Mouse (Mus musculus): ENCODE data around the gene Etfbkmt.
"Not testable (repeated sequence)": the region's sequence is repeated elsewhere in the genome, so short reads cannot be mapped to it uniquely, and the experiment has no call there.

Etfbkmt gene

DNA sequence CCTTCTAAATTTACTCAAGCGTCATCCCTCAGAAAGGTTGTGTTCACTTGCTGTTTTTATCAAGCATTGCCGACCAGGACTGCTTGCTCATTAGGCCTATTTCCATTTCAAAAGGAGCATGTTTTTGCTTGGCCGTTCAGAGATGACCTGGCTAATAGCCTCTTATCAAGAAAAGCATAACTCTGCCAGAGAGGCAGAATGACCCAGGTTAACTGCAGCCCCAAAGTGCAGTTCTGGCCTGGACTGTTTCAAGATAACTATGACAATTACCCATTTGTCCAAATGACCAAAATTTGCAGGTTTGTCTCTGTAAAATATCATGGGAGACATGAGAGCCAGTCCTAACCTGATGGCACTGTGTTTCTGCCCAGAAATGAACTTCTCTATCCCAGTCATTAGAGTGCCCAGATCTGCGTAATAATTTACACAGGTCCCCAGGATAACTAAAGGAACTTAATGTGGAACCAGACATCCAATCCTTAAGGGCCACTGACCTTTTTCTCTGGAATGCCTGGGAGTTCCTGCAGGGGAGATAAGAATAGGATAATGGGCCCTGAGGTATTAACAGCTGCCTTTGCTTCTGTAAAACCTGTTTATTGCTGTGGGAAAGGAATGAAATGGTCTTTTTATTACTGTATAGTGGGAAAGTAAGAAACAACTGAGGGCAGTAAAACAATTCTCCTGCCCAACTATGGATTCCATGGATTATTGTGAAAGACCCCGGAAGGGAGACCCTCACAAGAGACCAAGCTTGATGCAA is 5.1 kb upstream of the Etfbkmt start:
- no peak for DNase-seq

DNA sequence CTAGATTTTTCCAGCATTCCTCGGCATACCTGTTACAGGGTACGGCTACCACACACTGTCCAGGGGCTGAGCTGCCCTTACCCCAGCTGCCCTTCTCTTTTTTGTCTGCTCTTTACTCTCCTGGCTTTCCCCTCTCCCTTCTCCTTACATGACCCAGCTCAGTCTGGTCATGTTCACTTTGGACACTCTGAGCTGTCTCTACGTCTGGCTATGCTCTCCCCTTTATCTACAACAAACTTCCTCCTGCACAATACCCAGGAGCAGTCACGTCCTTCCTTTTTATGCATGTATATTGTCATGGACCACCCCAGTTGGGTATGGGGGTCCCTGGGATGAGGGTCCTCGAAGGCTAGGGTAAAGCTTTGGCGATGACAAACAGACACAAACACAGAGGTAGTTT is 4.0 kb upstream of the Etfbkmt start:
- no peak for DNase-seq

DNA sequence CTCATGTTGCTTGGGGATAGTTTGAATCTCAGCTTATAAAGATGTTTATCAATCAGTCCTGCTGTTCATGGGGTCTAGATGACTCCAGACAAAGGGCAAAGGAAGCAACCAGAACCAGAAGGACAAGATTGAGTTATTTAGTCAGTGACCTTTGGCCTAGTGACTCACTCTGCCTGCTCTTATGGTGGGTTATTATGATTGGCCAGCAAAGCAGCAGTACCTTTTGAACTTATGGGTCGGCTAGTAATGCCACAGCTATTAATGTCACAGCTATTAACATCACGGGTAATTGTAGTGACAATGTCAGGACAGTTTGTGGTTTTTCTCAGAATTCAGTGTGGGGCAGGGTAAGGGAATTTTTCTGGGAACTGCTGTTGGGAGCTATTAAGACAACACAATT is 1.7 kb upstream of the Etfbkmt start:
- DNase-seq: no peak

DNA sequence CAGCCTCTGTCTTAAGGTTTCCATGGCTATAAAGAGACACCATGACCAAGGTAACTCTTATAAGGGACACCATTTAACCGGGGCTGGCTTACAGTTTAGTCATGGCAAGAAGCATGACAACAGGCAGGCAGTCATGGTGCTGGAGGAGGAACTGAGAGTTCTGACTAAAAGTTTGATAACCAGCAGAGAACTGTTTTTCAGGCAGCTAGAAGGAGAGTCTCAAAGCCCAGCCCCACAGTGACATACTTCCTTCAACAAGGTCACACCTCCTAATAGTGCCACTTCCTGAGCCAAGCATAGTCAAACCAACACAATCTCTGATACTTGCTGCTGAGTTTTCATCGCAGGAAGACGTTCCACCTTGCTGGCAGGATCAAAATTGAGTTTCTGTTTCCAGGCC is 638 bp upstream of the Etfbkmt start:
- no peak for DNase-seq

DNA sequence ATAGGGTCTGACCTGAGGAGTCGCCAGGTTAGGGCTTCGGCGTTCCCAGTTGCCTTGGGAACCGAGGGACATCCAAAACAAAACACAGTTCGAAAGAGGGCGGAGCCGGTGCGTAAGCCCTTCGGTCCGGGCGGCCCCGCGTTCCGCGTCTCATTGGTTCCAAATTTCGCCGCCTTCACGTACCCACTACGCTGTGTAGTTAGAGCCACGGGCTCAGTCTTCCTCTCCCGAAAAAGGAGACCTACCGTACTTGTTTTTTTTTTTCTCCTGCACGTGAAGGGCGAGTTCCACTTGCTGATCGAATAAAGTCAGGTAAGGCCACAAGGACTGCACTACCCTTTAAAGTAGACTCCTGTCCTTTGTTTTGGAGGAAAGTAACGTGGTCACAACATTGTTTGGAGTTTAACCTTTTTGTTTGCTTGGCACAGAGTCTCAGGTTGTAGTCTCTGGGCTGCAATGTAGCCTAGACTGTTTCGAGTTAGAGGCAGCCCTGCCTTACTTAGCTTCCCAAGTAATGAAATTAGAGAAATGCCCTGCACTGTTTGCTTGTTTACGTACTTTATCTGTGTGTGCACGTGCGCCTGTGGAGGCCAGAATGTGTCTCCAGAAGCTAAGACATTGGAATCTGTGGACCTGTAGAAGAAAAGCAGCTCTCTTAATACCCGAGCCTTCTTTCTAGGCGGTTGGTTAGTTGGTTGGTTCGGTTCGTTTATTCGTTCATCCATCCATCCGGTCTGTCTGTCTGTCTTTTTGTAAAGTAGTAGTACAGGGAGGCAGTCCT is 1.9 kb downstream of the Etfbkmt start:
- peak; percentile 46 for DNase-seq

DNA sequence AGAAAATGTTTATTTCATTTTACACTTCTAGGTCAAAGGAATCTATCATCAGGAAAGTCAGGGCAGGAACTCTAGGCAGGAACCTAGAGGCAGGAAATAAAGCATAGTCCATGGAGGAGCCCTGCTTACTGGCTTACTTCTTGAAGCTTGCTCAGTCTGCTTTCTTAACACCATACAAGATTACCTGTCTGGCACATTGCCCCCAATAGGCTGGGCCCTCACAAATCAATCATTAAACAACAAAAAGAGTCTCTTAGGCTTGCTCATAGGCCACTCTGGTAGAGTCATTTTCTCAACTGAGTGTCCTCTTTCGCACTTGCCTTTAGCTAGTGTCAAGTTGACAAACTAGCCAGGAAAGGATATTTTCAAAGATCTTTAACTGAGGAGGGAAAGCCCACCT is 5.5 kb downstream of the Etfbkmt start:
- DNase-seq: no peak

DNA sequence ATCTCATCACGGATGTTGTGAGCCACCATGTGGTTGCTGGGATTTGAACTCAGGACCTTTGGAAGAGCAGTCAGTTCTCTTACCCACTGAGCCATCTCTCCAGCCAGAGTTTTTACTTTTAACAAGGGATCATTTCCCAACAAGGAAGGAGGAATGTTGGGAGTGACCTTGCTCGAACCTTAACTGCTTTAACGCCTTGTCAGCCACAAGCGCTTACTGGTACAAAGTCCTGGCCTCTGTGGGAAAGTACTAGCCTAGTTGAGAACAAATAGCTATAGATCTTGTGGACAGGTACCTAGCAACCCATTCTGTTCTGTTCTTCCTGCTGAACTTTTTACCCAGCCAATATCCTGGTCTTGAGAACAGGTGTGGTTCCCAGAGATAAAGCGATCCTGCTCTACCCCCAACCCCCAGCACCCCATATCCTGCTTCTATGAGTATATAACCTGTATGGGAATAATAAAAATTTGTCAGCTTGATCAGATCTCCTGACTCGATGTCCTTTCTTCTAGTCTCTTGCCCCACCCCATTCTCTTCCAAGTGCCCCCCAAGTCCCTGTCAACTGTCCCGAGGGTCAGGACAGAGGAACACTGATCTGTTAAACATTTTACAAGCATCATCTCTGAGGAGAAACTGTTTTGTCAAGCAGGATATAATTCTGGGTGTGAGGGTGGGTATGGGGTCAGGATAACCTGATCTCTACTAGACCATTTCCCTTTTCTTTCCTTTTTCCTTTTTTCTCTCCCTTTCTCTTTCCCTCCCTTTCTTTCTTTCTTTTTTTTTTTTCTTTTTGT is 9.0 kb downstream of the Etfbkmt start:
- DNase-seq: no peak

DNA sequence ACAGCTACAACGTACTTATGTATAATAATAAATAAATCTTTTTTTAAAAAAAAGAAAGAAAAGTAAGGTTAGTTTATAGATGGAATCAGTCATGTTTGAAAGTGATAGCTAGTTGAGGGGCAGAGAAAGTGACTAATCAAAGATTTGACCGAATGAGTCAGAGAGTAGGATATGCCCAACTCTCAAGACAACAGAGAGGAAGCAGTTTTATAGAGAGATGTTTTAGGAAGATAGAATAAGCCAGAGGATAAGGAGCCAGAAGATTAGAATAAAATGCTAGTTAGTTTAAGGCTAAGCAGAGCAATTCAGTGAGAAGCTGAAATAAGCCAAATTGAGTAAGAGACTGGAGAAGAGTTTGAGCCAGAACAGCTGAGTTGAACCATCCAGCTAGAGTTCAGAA is 12.5 kb downstream of the Etfbkmt start:
- no peak for DNase-seq

DNA sequence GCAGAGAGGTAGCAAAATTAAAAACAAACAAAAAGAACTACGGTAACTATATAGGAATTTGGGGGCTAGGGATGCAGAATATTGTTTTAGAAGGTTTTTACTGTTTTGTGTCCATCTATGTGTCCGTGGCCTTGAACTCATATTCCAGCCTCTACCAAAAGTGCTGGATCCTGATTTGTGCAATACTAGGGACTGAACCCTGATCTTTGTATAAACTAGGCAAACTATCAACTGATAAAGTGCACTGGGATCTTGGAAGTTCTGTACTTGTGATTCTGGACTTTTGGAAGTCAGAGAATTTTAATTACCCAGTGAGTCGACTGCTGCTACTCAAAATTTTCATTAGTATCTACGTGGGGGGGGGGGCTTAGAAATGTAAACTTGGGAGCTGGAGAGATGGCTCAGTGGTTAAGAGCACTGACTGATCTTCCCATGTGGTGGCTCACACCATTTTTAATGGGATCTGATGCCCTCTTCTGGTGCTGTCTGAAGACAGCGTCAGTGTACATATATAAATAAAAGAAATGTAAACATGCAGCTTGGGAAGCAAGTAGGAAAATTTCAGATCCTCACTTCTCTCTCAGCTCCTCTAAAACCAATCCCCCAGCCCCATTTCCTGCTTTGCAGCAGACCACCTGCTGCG is 13.9 kb downstream of the Etfbkmt start:
- no peak for DNase-seq

DNA sequence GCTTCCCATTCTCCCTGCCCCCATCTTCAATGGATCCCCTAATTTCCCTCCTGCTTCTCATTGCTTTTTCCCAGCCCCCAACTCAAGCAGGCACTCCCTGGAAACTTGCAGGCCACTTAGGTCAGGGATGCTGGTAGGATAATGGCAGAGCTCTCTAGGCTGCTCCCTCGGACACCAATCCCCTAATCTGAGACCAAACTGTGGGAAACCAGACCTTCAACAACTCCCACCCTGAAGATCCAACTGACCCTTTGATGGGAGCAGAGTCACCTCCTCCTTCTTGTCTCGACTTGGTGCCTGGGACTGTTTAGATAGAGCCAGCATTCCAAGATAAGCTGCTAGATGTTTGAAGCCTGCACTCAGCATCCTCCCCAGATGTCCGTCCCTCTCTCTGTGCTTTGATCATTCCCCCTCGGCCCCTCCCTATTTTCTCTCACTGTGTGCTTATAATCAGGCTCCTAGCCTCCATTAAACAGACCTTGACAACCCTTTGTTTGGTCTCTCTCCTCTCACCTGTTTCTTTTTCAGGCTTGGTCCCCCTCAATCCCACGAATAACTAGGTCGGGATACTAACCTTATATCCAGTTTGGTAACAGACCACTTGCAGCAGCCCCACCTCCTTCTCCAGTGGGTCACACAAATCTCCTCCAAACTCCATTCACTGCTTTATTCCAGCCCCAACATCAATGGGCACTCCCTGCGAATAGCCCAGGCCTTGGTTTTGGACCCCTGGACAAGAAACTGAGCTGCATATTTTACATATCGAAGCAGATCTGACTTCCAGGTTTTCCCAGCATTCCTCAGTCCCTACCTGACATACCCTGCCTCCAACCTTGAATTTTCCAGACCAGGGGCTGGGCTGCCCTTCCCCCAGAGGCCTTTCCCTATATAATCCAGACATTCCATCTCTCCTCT is 14.7 kb downstream of the Etfbkmt start:
- no peak for DNase-seq

DNA sequence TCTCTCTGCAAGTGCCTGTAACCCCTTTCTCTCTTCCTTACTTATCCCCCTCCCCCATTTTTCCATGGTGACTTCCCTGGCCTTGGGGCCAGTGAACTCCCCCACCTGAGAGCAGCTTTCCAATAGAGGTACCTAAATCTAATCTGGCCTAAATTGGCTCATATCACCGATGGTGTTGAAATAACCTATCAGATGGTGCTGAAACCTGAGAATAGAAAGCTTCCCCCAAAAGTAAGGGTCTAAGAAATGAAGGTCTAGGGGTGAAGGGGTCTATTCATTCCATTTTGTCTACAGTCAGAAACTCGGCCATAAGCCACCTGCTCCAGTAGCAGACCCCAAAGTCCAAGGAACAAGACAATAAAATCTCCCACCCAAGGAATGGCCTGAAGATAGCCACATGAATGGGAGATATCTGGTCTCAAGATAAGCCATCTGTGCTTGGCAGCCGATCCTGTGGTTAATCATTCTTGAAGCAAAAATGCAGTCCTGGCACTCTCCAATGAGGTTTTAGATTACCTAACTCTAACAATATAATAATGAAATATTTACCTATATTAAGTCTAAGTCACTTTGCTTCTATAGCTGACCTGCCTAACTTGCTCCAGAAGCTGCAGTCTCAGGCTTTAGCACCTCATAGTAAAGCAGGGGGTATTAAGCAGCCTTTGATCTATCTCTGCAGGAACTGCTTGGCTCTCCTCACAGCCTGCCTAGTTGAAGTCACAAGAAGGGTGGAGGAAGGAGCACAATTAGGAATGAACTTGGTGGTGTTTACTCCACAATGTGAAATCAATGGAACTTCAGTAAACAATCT is 15.6 kb downstream of the Etfbkmt start:
- DNase-seq: no peak

DNA sequence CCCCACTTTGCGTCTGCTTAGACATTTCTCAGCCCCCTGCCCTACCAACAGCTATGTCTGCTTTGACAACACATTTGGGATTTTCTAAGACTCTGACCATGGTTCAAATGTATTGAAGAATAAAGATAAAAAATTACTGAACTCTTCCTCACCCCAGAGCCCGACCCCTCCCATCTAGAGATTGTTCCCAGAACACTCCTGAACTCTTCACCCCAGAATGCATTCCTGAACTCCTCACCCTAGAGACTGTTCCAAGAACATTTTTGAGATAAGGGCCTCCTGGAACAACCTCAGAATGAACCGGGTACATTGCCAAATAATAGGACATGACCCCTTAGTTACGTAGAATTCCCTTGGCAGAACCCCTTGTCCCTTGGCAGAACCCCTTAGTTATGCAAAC is 27.4 kb downstream of the Etfbkmt start:
- DNase-seq: not testable (repeated sequence)

DNA sequence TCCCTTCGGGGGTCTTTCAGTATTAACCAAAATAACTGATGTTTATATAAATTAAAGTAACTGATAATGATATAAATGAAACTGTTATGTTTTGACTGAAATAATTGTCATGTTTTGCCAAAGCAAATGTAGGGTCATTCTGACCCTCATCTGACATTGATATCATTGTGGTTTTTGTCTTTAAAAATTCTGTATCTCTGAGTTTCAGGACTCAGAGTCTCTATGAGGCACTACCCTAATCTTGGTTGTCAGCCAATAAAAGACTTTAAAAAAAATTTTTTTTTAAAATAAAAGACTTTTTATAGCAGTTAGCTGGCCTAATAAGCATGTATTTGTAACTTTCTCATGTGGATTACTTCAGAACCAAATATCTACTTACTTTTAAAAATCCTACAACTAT is 28.0 kb downstream of the Etfbkmt start:
- no peak for DNase-seq

DNA sequence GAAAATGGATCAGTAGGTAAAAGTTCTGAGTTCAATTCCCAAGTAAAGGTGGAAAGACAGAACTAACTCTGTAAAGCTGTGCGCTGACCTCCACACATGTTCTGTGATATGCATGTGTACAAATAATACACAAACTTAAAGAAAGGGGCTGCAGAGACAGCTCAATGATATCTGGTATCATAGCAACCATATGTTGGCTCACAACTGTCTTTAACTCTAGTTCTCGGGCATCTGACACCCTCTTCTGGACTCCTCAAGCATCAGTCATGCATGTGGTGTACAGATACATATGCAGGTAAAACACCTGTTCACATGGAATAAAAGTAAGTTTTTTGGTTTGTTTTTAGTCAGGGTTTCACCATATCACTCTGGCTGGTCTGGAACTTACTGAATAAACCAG is 28.8 kb downstream of the Etfbkmt start:
- DNase-seq: no peak

DNA sequence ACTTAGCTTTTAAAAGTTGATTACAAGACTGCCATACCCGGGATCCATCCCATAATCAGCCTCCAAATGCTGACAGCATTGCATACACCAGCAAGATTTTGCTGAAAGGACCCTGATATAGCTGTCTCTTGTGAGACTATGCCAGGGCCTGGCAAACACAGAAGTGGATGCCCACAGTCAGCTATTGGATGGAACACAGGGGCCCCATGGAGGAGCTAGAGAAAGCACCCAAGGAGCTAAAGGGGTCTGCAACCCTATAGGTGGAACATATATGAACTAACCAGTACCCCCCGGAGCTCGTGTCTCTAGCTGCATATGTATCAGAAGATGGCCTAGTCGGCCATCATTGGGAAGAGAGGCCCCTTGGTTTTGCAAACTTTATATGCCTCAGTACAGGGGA is 30.3 kb downstream of the Etfbkmt start:
- DNase-seq: not testable (repeated sequence)

DNA sequence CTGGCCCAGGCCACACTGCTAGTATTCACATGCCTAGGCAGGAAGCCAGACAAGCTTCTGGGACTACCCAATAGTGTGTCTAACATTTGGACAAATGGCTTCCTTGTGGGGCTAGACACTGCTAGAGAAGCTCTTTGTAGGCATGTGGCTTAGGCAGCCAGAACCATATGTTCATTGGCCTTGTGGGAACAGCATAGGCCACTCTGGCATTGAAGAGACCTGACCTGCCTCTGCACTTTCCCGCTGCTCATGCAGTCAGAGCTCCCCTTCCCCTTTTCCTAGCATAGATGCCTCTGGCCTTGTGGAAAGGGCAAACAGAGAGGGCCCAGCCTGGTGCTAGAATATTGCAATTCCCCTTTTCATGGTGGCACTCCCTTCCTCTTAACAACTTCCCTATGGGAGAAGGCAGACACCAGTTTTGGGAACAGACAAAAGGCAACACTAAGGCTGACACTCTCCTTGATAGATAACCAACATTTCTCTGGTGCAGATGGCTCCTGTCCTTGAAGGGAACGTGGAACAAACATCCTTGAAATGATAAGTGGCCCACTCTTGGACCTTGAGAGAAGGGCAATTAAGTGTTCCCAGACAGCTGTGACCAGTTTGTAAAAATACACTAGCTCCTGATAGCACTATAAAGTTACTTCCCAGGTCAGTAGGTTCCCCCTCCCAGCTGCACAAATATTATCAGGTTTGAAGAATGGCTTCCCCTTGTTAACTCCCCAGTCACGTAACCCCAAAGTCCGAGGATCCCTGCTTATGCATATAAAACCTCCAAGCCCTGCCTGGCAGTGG is 34.4 kb downstream of the Etfbkmt start:
- no peak for DNase-seq

DNA sequence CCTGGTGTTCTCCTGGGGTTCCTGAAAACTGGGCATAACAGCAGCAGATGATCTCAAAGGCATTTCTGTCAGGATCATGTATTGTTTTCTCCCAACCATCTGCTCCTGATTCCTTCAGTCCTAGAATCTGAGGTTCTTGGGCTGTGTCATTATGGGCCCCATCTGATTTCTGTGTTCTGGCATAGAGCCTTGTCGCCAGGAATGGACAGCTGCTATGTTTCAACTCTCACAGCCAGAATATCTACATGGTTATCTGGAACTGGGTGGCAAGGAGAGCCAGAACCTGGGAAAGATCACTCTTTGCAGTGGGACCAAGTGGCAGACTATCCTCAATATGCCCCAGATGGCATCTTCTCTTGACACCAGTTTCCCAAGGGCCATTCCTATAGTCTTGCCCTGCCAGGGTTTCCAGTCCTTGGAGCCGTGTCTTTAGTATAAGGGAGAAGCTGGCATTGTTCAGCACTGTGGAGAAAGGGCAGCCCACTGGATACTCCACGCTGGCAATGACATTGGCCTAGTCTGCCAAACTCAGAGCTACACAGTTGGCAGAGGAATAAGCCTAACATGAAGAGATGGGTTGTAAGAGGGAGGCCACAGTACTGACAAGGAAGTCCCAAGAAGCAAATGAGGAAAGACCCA is 35.4 kb downstream of the Etfbkmt start:
- peak; percentile 16 for DNase-seq

DNA sequence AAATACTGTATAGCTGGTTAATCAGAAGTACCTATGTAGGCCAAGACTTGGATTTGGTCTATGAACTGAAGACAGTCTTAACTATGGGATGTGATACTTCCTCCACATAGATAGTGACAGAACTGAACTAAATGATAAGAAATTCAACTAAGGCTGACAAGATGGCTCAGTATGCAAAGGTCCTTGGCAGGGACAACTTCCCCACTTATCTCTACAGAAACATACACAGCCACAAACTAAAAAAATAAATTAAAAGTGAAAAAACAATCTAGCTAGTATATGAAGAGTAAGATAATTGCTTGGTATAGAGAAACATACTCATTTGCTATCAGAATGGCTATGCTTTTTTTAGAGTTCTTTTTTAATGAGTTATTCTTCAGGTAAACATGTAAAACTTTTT is 39.4 kb downstream of the Etfbkmt start:
- DNase-seq: no peak

DNA sequence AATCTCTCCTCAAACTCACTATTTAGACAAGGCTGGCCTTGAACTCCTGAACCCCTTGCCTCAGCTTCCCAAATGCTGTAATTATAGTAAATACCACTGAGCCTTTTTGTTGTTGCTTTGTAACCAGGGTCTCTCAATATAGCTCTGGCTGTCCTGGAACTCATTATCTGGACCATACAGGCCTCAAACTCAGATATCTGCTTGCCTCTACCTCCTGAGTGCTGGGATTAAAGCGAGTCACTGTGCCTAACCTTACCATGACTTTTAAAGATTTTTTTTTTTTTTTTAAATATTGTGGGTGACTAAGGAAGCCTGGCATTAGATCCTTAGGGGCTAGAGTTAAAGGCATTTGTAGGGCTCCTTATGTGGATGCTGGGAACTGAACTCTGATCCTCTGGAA is 44.4 kb downstream of the Etfbkmt start:
- no peak for DNase-seq

DNA sequence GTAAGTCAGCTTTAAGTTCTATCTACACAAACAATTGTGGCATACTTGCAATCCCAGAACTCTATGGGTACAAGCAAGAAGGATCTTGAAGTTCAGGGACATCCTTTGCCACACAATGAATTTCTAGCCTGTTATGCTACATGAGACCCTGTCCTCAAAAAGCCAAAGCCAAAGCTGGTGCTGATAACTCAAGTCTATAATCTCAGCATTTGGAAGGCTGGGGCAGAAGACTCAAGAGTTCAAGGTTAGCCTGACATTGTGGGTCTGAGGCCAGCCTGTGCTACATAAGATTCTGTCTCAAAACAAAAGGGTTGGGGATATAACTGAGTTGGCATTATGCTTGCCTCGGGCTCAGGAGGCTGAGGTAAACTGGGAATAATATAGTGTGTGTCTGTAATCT is 47.7 kb downstream of the Etfbkmt start:
- no peak for DNase-seq
